Mouse (Mus musculus) limb, embryonic 12.5 days (tissue): ENCODE results near the gene Col16a1. TPM values are rescaled to one million over a fixed set of nuclear protein-coding genes. Genes with fewer than 3 reads are reported as not detected.

Experiments used
- ATAC-seq: fragments of 200-750 bp; cut with Nextera tagmentation; 2 replicates; pipeline ENCODE4 v1.8.0; 2017; ENCODE audit warnings: low read depth, moderate TSS enrichment; ENCODE audit not compliant: insufficient number of reproducible peaks, insufficient read depth, low FRiP score, low TSS enrichment
- H3K27ac ChIP-seq: fragments of 300-500 bp; sonication (generic); 2 replicates; pipeline ENCODE4 v1.5.1; 2016; ENCODE audit warnings: mild to moderate bottlenecking, moderate library complexity
- H3K27me3 ChIP-seq: fragments of 300-500 bp; sonication (generic); 2 replicates; pipeline ENCODE4 v1.6.1; 2016; ENCODE audit warnings: mild to moderate bottlenecking, moderate library complexity
- H3K36me3 ChIP-seq: fragments of 300-500 bp; sonication (generic); 2 replicates; pipeline ENCODE4 v1.6.1; 2016; ENCODE audit warnings: mild to moderate bottlenecking, moderate library complexity
- H3K4me1 ChIP-seq: fragments of 300-500 bp; sonication (generic); replicated peaks from 2 replicates; pipeline ENCODE4 v1.6.1; 2016
- H3K4me2 ChIP-seq: fragments of 300-500 bp; sonication (generic); 2 replicates; pipeline ENCODE4 v1.6.1; 2016; ENCODE audit warnings: mild to moderate bottlenecking, moderate library complexity
- H3K4me3 ChIP-seq: fragments of 300-500 bp; sonication (generic); replicated peaks from 2 replicates; pipeline ENCODE4 v1.5.1; 2016; ENCODE audit warnings: mild to moderate bottlenecking
- H3K9ac ChIP-seq: fragments of 300-500 bp; sonication (generic); replicated peaks from 2 replicates; pipeline ENCODE4 v1.6.1; 2016; ENCODE audit warnings: mild to moderate bottlenecking, moderate library complexity
- H3K9me3 ChIP-seq: fragments of 300-500 bp; sonication (generic); 2 replicates; pipeline ENCODE4 v1.6.1; 2016; ENCODE audit warnings: mild to moderate bottlenecking, moderate library complexity
- WGBS: fragments of 180-500 bp; shearing (Covaris S2); methylation state at CpG from one replicate; pipeline ENCODE4 v1.1.7; 2016; 5-methylcytosine and 5-hydroxymethylcytosine counted together
- polyA plus RNA-seq: library from polyadenylated mRNA; unstranded; fragments of >200 nt; fragmentation: Nextera tagmentation; extraction: Ambion mirVana; gene quantifications from 2 replicates; pipeline ENCODE4 v1.2.1, GENCODE M21; 2016

Col16a1 gene
- polyA plus RNA-seq, 1 experiment from 2014 or later = 24.2 TPM

DNA sequence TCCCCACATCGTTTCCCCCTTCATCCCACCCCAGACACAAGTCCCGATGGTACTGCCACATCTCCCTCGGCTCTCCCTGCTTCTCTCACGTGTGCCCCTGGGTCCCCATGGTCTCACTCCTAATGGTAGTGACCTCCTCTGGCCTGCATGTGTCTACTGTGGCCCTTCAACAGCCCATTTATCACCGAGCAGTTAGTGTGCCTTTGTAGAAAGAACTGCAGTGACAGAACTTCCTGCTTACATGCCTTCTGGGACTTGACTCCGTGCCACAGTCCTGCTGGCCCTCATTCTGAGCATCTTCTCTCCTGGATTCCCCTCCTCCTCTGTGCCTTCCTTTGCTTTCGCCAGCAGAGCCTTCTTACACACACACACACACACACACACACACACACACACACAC, 15.6 kb downstream of the Col16a1 start:
- H3K36me3 ChIP-seq = peaks cover 23% of the 10 kb centered on the region
- ATAC-seq = no peak
- H3K4me1 ChIP-seq = peaks cover 12% of the 10 kb centered on the region; the same call in 1 of the 2 replicates
- H3K4me3 ChIP-seq = no peak overlapping the region
- H3K9me3 ChIP-seq = no peaks in the 10 kb centered on the region
- no peak overlapping the region for H3K4me2 ChIP-seq
- WGBS = 47% methylated on average over 7 of the region's 7 CpGs
- no peak overlapping the region for H3K27ac ChIP-seq
- H3K27me3 ChIP-seq = peaks cover 3% of the 10 kb centered on the region; the same call in 1 of the 2 replicates
- no peak overlapping the region for H3K9ac ChIP-seq

DNA sequence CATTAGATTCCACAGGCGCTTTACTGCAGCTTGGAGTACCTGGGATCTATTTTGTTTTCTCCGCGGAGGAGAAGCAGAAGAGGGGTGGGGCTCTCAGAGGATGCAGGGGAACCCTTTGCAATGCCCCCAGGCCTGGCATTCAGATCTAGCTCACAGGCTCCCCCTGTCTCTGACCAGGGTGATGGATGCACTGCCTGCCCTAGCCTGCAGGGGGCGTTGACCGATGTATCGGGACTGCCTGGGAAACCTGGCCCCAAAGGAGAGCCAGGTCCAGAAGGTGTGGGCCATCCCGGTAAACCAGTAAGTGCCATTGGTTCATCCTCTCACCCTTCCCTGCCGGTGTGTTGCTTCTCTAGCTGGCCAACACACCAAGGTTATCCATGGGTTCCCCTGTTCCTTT, 19.2 kb downstream of the Col16a1 start:
- Histone ChIP-seq H3K4me1 (peaks cover 12% of the 10 kb centered on the region; the same call in 1 of the 2 replicates), H3K27ac (no peak overlapping the region), H3K27me3 (peaks cover 3% of the 10 kb centered on the region; the same call in 1 of the 2 replicates), H3K36me3 (peaks cover 7% of the 10 kb centered on the region; the same call in 1 of the 2 replicates), H3K4me3 (no peak overlapping the region), H3K4me2 (no peak overlapping the region), H3K9me3 (no peaks in the 10 kb centered on the region), H3K9ac (no peak overlapping the region)
- 8% methylated on average over 8 of the region's 8 CpGs for WGBS
- no peak for ATAC-seq

GRCm38 (mm10) chr4:130070523-130070922, 22.9 kb downstream of the Col16a1 start:
- peaks cover 4% of the 10 kb centered on the region; the same call in 1 of the 2 replicates for H3K36me3 ChIP-seq
- H3K4me2 ChIP-seq = no peak overlapping the region
- peaks cover 9% of the 10 kb centered on the region for H3K27me3 ChIP-seq
- no peak overlapping the region for H3K9ac ChIP-seq
- H3K4me3 ChIP-seq = no peak overlapping the region
- peaks cover 8% of the 10 kb centered on the region; the same call in 1 of the 2 replicates for H3K4me1 ChIP-seq
- no peaks in the 10 kb centered on the region for H3K9me3 ChIP-seq
- WGBS = 69% methylated on average over 3 of the region's 3 CpGs
- no peak for ATAC-seq
- no peak overlapping the region for H3K27ac ChIP-seq

GRCm38 (mm10) chr4:130071758-130072157, 24.1 kb downstream of the Col16a1 start:
- H3K9me3 ChIP-seq = no peaks in the 10 kb centered on the region
- H3K4me3 ChIP-seq = no peak overlapping the region
- no peak overlapping the region for H3K4me2 ChIP-seq
- H3K27me3 ChIP-seq = peaks cover 18% of the 10 kb centered on the region
- no peak overlapping the region for H3K27ac ChIP-seq
- no peak for ATAC-seq
- 89% methylated on average over 2 of the region's 2 CpGs for WGBS
- H3K9ac ChIP-seq = no peak overlapping the region
- peaks cover 4% of the 10 kb centered on the region; the same call in 1 of the 2 replicates for H3K36me3 ChIP-seq
- H3K4me1 ChIP-seq = peaks cover 3% of the 10 kb centered on the region; the same call in 1 of the 2 replicates

DNA sequence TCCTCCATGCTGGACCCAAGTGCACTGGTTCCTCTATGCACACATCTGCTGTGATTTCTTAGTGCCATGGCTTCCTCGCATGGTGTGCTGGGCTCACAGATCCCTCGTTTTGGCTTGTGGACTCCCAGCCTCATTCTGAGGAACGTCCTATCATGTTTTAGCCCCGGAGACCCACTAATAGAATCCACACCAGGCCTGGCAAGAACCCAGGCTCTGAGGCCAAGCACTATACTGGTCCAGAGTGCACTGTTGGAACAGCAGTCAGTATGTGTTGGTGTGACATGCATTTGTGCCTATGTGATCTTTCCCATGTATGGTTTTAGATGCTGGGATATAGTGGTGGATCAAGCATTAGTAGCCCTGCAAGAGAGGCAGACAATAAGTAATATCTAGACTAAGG, 25.7 kb downstream of the Col16a1 start:
- ATAC-seq = no peak
- Histone ChIP-seq H3K4me1 (peaks cover 3% of the 10 kb centered on the region; the same call in 1 of the 2 replicates), H3K9ac (no peak overlapping the region), H3K27me3 (peaks cover 33% of the 10 kb centered on the region), H3K27ac (no peak overlapping the region), H3K9me3 (no peaks in the 10 kb centered on the region), H3K4me2 (no peak overlapping the region), H3K36me3 (peaks cover 3% of the 10 kb centered on the region; the same call in 1 of the 2 replicates), H3K4me3 (no peak overlapping the region)
- WGBS = 79% methylated on average over 4 of the region's 4 CpGs

- Histone ChIP-seq H3K4me3 (no peak overlapping the region), H3K36me3 (no peaks in the 10 kb centered on the region), H3K27ac (no peak overlapping the region), H3K9me3 (no peaks in the 10 kb centered on the region), H3K27me3 (peaks cover 42% of the 10 kb centered on the region), H3K4me1 (peaks cover 3% of the 10 kb centered on the region; the same call in 1 of the 2 replicates), H3K4me2 (no peak overlapping the region), H3K9ac (no peak overlapping the region)
- ATAC-seq = no peak
- 68% methylated on average over 17 of the region's 17 CpGs for WGBS
Observed at GRCm38 (mm10) chr4:130074761-130075515, 27.3 kb downstream of the Col16a1 start.

DNA sequence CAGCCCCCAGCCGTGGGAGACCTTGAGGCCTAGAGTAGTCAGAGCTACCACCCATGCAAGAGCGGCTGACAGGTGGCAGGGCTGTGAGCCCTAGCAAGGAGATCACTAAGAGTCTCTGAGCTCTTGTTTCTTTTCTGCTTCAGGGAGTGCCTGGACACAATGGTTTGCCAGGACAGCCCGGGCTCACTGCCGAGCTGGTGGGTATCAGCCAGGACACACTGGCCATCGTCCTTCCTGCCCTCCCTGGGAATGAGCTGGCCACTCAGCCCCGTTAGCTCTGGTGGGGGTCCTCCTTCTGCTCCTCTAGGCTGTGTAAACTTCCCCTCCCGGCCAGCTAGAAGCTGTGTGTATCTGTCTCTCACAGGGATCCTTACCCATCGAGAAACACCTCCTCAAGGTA, 29.2 kb downstream of the Col16a1 start:
- peaks cover 42% of the 10 kb centered on the region for H3K27me3 ChIP-seq
- no peak overlapping the region for H3K27ac ChIP-seq
- no peak for ATAC-seq
- no peak overlapping the region for H3K9ac ChIP-seq
- H3K4me2 ChIP-seq = no peak overlapping the region
- H3K4me3 ChIP-seq = no peak overlapping the region
- H3K36me3 ChIP-seq = no peaks in the 10 kb centered on the region
- 54% methylated on average over 8 of the region's 8 CpGs for WGBS
- peaks cover 9% of the 10 kb centered on the region for H3K4me1 ChIP-seq
- H3K9me3 ChIP-seq = no peaks in the 10 kb centered on the region

DNA sequence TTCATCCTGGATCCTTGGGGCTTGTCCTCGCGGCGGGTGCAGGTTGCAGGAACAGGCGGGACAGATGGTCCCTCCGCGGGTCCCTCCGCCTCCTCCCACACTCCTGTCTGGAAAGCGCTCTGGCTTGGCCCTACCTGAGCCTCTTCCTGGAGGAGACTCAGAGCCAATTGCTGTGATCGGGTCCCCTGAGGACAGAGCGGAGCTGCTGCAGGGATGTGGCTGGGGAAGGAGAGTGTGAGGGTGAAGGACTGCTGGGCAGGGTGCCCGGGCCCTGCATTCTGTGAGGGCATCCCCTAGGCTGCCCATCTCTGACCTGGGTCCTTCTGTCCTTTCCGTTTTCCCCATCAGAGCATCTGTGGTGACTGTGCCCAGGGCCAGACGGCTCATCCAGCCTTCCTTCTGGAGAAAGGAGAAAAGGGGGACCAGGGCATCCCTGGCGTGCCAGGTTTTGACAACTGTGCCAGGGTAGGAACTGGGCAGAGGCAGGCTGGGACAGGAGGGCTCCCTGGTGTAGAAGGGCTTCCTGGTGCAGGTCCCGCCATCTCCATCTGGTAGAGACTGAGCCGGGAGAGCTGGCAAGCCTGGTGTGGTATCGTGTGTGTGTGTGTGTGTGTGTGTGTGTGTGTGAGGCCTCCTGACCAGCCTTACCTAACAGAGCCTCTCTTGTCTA, 31.3 kb downstream of the Col16a1 start:
- Histone ChIP-seq H3K27ac (0 out of 2 replicates have a peak overlapping the region, but pooled peaks have one; percentile 35), H3K4me2 (no peak overlapping the region), H3K27me3 (peaks cover 58% of the 10 kb centered on the region), H3K36me3 (no peaks in the 10 kb centered on the region), H3K9me3 (no peaks in the 10 kb centered on the region), H3K9ac (peak overlapping the region; percentile 27; the same call in 1 of the 2 replicates), H3K4me3 (no peak overlapping the region), H3K4me1 (peaks cover 9% of the 10 kb centered on the region)
- WGBS = 48% methylated on average over 17 of the region's 17 CpGs
- ATAC-seq = no peak

GRCm38 (mm10) chr4:130079521-130079920, 31.9 kb downstream of the Col16a1 start:
- Histone ChIP-seq H3K9ac (no peak overlapping the region), H3K27ac (no peak overlapping the region), H3K9me3 (no peaks in the 10 kb centered on the region), H3K4me2 (no peak overlapping the region), H3K36me3 (no peaks in the 10 kb centered on the region), H3K4me3 (no peak overlapping the region), H3K4me1 (peaks cover 12% of the 10 kb centered on the region), H3K27me3 (peaks cover 61% of the 10 kb centered on the region)
- 70% methylated on average over 3 of the region's 3 CpGs for WGBS
- ATAC-seq = no peak

- Histone ChIP-seq H3K9me3 (no peaks in the 10 kb centered on the region), H3K4me2 (no peak overlapping the region), H3K36me3 (no peaks in the 10 kb centered on the region), H3K9ac (no peak overlapping the region), H3K27me3 (peaks cover 55% of the 10 kb centered on the region), H3K4me1 (peaks cover 23% of the 10 kb centered on the region), H3K27ac (no peak overlapping the region), H3K4me3 (no peak overlapping the region)
- 74% methylated on average over 19 of the region's 19 CpGs for WGBS
- no peak for ATAC-seq
Observed at GRCm38 (mm10) chr4:130081345-130082190, 33.9 kb downstream of the Col16a1 start.

DNA sequence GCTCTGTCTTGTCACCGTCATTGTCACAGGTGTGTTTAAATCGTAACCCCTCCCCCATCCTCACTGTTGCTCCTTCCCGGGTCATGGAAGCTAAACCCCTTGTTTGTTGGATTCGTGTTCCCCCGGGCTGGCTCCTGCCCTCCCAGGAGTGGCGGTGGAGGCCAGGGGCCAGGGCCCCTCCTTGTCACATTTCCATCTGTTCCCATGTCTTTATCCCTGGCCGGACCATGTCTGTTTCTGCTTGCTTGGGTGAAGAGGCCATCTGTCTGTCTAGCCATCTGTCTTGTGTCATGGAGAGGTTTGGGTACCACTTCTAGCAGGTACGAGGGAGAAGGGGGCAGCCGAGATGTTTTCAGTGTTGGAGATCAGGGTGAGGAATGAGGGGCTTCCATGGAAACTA, 34.6 kb downstream of the Col16a1 start:
- no peak for ATAC-seq
- peaks cover 21% of the 10 kb centered on the region for H3K4me1 ChIP-seq
- no peak overlapping the region for H3K9ac ChIP-seq
- no peak overlapping the region for H3K4me2 ChIP-seq
- no peak overlapping the region for H3K27ac ChIP-seq
- no peaks in the 10 kb centered on the region for H3K36me3 ChIP-seq
- H3K4me3 ChIP-seq = no peak overlapping the region
- 39% methylated on average over 9 of the region's 9 CpGs for WGBS
- H3K9me3 ChIP-seq = no peaks in the 10 kb centered on the region
- H3K27me3 ChIP-seq = peaks cover 49% of the 10 kb centered on the region
